Mouse (Mus musculus) embryonic facial prominence, embryonic 12.5 days (tissue): ENCODE results near the gene Plekhh2. TPM values are rescaled to one million over a fixed set of nuclear protein-coding genes. Genes with fewer than 3 reads are reported as not detected.

Source experiments
- ATAC-seq: fragments of 200-750 bp; cut with Nextera tagmentation; 2 replicates; pipeline ENCODE4 v1.8.0; 2017; ENCODE audit not compliant: insufficient number of reproducible peaks, insufficient read depth, low FRiP score, low TSS enrichment
- H3K27ac ChIP-seq: fragments of 300-500 bp; sonication (generic); 2 replicates; pipeline ENCODE4 v1.5.1; 2016; ENCODE audit warnings: mild to moderate bottlenecking
- H3K27me3 ChIP-seq: fragments of 300-500 bp; sonication (generic); 2 replicates; pipeline ENCODE4 v1.6.1; 2016; ENCODE audit warnings: mild to moderate bottlenecking, moderate library complexity
- H3K36me3 ChIP-seq: fragments of 300-500 bp; sonication (generic); 2 replicates; pipeline ENCODE4 v1.6.1; 2016; ENCODE audit warnings: mild to moderate bottlenecking
- H3K4me1 ChIP-seq: fragments of 300-500 bp; sonication (generic); 2 replicates; pipeline ENCODE4 v1.6.1; 2016
- H3K4me2 ChIP-seq: fragments of 300-500 bp; sonication (generic); replicated peaks from 2 replicates; pipeline ENCODE4 v1.6.1; 2016; ENCODE audit warnings: mild to moderate bottlenecking, moderate library complexity
- H3K4me3 ChIP-seq: fragments of 300-500 bp; sonication (generic); 2 replicates; pipeline ENCODE4 v1.5.1; 2016; ENCODE audit warnings: mild to moderate bottlenecking
- H3K9ac ChIP-seq: fragments of 300-500 bp; sonication (generic); 2 replicates; pipeline ENCODE4 v1.6.1; 2016; ENCODE audit warnings: mild to moderate bottlenecking, moderate library complexity
- H3K9me3 ChIP-seq: fragments of 300-500 bp; sonication (generic); 2 replicates; pipeline ENCODE4 v1.6.1; 2016; ENCODE audit warnings: mild to moderate bottlenecking, moderate library complexity
- WGBS: fragments of 180-500 bp; shearing (Covaris S2); methylation state at CpG from one replicate; pipeline ENCODE4 v1.1.7; 2016; 5-methylcytosine and 5-hydroxymethylcytosine counted together
- polyA plus RNA-seq: library from polyadenylated mRNA; unstranded; fragments of >200 nt; fragmentation: Nextera tagmentation; extraction: Ambion mirVana; gene quantifications from 2 replicates; pipeline ENCODE4 v1.2.1, GENCODE M21; 2016

The Plekhh2 gene
- polyA plus RNA-seq, 1 experiment from 2014 or later: 7.7 TPM

DNA sequence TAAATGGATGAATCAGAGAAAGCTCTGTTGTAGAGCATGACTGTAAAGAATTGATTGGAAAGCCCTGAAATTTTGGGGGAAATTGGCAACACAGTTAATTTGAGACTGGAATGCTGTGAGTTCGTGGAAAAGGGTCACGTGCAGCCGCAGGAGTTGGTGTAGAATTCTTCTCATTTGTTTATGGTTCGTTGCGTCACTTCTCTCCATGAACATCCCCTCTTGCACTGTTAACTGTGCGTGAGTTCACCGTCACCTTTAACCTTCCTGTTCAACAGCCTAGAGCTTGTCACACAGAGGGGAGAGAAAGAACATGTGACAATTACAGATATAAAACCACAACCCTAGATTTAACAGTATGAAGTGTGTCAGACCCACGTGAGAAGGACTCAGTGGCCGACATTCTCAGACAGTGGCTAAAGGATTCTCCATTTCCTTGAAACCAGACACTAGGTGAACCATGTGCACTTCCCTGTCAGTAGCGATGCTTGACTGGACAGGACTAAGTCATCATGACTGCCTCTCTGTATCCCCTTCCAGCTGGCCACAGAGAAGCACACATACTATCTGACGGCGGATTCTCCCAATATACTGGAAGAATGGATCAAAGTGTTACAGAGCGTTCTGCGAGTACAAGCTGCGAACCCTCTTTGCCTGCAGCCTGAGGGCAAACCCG lies 65.1 kb downstream of the Plekhh2 start:
- 54% methylated on average over 16 of the region's 16 CpGs for WGBS
- 0 out of 2 replicates have a peak, but pooled peaks cover 4% of the 10 kb centered on the region for H3K36me3 ChIP-seq

DNA sequence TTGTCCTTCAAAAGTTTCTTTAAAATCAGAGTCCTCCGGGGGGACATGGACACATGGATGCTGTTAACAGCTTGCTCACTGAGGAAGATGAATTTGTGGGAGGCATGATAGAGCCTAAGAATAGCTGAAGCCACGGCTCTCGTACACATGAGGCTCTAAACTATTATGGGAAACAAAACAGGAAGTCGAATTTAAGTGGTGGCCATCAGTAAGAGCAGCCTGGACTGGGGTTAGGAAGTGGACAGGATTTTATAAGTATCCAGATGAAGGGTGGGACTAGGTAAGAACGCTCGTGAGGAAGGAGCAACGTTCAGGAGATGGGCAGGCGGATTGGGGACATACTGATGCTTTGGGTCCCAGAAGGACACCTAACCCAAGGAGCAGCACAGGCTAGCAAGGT lies 67.6 kb downstream of the Plekhh2 start:
- no peak for ATAC-seq
- 74% methylated on average over 8 of the region's 8 CpGs for WGBS
- H3K27me3 ChIP-seq: no peaks in the 10 kb centered on the region
- peaks cover 12% of the 10 kb centered on the region; the same call in 1 of the 2 replicates for H3K4me1 ChIP-seq
- no peak overlapping the region for H3K4me2 ChIP-seq
- no peak overlapping the region for H3K4me3 ChIP-seq
- H3K27ac ChIP-seq: no peak overlapping the region
- H3K9me3 ChIP-seq: no peaks in the 10 kb centered on the region
- 0 out of 2 replicates have a peak, but pooled peaks cover 4% of the 10 kb centered on the region for H3K36me3 ChIP-seq
- H3K9ac ChIP-seq: no peak overlapping the region

More for the DNA sequence above, 65.1 kb downstream of the Plekhh2 start:
- no peak for ATAC-seq
- H3K4me1 ChIP-seq: peaks cover 7% of the 10 kb centered on the region; the same call in 1 of the 2 replicates
- no peaks in the 10 kb centered on the region for H3K27me3 ChIP-seq
- no peak overlapping the region for H3K9ac ChIP-seq
- no peak overlapping the region for H3K4me2 ChIP-seq
- no peaks in the 10 kb centered on the region for H3K9me3 ChIP-seq
- no peak overlapping the region for H3K27ac ChIP-seq
- H3K4me3 ChIP-seq: no peak overlapping the region

GRCm38 (mm10) chr17:84579817-84580216 lies 68.1 kb downstream of the Plekhh2 start:
- ATAC-seq: no peak
- H3K4me2 ChIP-seq: no peak overlapping the region
- peaks cover 12% of the 10 kb centered on the region; the same call in 1 of the 2 replicates for H3K4me1 ChIP-seq
- WGBS: 83% methylated on average over 10 of the region's 10 CpGs
- H3K27ac ChIP-seq: no peak overlapping the region
- no peaks in the 10 kb centered on the region for H3K27me3 ChIP-seq
- no peak overlapping the region for H3K9ac ChIP-seq
- no peak overlapping the region for H3K4me3 ChIP-seq
- no peaks in the 10 kb centered on the region for H3K9me3 ChIP-seq
- H3K36me3 ChIP-seq: 0 out of 2 replicates have a peak, but pooled peaks cover 4% of the 10 kb centered on the region

- no peak for ATAC-seq
- WGBS: 39% methylated on average over 8 of the region's 8 CpGs
- no peaks in the 10 kb centered on the region for H3K9me3 ChIP-seq
- H3K4me2 ChIP-seq: no peak overlapping the region
- H3K9ac ChIP-seq: no peak overlapping the region
- H3K36me3 ChIP-seq: 0 out of 2 replicates have a peak, but pooled peaks cover 4% of the 10 kb centered on the region
- H3K4me1 ChIP-seq: peaks cover 12% of the 10 kb centered on the region; the same call in 1 of the 2 replicates
- no peaks in the 10 kb centered on the region for H3K27me3 ChIP-seq
- no peak overlapping the region for H3K27ac ChIP-seq
- no peak overlapping the region for H3K4me3 ChIP-seq
These were observed 69.1 kb downstream of the Plekhh2 start for GRCm38 (mm10) chr17:84580821-84581220.

GRCm38 (mm10) chr17:84581740-84582414 lies 70.2 kb downstream of the Plekhh2 start:
- Histone ChIP-seq H3K4me1 (peaks cover 12% of the 10 kb centered on the region; the same call in 1 of the 2 replicates), H3K9ac (no peak overlapping the region), H3K4me2 (no peak overlapping the region), H3K4me3 (no peak overlapping the region), H3K27ac (no peak overlapping the region), H3K27me3 (no peaks in the 10 kb centered on the region), H3K9me3 (no peaks in the 10 kb centered on the region), H3K36me3 (0 out of 2 replicates have a peak, but pooled peaks cover 4% of the 10 kb centered on the region)
- ATAC-seq: no peak
- WGBS: 56% methylated on average over 8 of the region's 8 CpGs

DNA sequence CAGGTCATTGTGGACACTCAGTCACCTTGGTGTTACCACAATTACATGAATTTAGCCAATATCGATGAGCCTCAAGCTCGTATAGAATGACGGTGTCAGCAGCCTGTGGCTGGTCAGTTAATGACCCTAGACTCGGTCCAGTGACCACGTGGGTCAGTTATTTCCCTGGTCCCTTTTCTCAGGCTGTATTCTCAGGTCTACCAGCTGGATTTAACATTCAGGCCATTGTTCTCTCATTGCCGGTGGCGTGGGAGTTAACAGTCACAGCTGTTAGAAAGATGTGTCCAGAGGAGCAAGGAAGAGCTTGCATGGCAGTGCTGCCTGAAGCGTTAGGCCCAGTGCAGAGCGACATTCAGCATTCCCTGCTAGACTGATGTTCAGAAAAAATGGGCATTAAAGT lies 72.4 kb downstream of the Plekhh2 start:
- WGBS: 51% methylated on average over 9 of the region's 9 CpGs

DNA sequence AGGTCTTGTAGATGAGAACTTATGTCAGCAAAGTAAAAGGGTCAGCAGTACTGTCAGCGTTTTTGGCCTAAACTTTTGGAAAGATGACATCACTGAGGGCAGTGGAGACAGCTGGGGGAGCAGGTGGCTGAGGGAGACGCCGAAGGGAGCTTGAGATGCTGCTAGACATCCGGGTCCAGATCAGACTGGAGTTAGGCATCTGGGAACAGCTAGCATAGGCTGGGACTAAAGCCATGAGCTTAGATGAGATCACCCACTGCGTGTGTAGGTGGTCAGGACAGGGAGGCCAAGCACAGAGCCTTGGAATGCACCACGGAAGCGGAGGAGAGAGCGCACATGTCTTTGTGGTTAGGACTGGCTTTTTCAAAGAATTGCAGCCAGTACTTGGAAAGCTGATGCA lies 73.4 kb downstream of the Plekhh2 start:
- Histone ChIP-seq H3K27ac (no peak overlapping the region), H3K9me3 (no peaks in the 10 kb centered on the region), H3K27me3 (no peaks in the 10 kb centered on the region), H3K4me3 (no peak overlapping the region), H3K36me3 (peaks cover 10% of the 10 kb centered on the region), H3K4me1 (peaks cover 12% of the 10 kb centered on the region; the same call in 1 of the 2 replicates), H3K9ac (no peak overlapping the region), H3K4me2 (no peak overlapping the region)
- ATAC-seq: no peak
- 65% methylated on average over 8 of the region's 8 CpGs for WGBS

More for the DNA sequence above, 72.4 kb downstream of the Plekhh2 start:
- Histone ChIP-seq H3K9me3 (no peaks in the 10 kb centered on the region), H3K4me3 (no peak overlapping the region), H3K4me2 (no peak overlapping the region), H3K27ac (no peak overlapping the region), H3K27me3 (no peaks in the 10 kb centered on the region), H3K36me3 (0 out of 2 replicates have a peak, but pooled peaks cover 2% of the 10 kb centered on the region), H3K9ac (no peak overlapping the region), H3K4me1 (peaks cover 12% of the 10 kb centered on the region; the same call in 1 of the 2 replicates)
- no peak for ATAC-seq

DNA sequence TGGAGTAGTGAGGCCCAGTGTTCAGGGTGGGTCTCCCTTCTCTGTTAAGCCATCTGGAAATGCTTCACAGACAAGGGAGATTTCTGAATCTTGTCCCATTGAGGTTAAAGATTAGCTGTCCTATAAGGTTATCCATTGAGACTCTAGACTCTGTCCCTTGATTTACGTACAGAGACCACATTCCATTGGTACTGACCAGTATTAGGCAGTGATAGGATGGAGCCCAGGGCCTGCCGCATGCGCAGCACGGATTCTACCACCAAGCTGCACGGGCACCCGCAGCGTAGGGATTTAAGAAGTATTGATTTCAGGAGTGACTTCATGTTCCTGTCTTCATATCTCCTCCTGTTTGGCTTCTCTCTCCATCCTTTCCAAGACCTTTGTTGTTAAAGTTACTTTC lies 78.4 kb downstream of the Plekhh2 start:
- H3K9me3 ChIP-seq: no peaks in the 10 kb centered on the region
- H3K9ac ChIP-seq: no peak overlapping the region
- H3K4me1 ChIP-seq: no peaks in the 10 kb centered on the region
- ATAC-seq: no peak
- H3K27me3 ChIP-seq: no peaks in the 10 kb centered on the region
- no peak overlapping the region for H3K27ac ChIP-seq
- H3K36me3 ChIP-seq: peaks cover 29% of the 10 kb centered on the region
- no peak overlapping the region for H3K4me2 ChIP-seq
- 95% methylated on average over 7 of the region's 7 CpGs for WGBS
- no peak overlapping the region for H3K4me3 ChIP-seq

GRCm38 (mm10) chr17:84591431-84592150 lies 79.9 kb downstream of the Plekhh2 start:
- H3K9ac ChIP-seq: no peak overlapping the region
- no peak overlapping the region for H3K4me3 ChIP-seq
- H3K27me3 ChIP-seq: no peaks in the 10 kb centered on the region
- H3K4me1 ChIP-seq: no peaks in the 10 kb centered on the region
- H3K9me3 ChIP-seq: no peaks in the 10 kb centered on the region
- WGBS: 89% methylated on average over 16 of the region's 16 CpGs
- H3K36me3 ChIP-seq: peaks cover 31% of the 10 kb centered on the region
- H3K4me2 ChIP-seq: no peak overlapping the region
- no peak for ATAC-seq
- no peak overlapping the region for H3K27ac ChIP-seq

GRCm38 (mm10) chr17:84596015-84596441 lies 84.3 kb downstream of the Plekhh2 start:
- Histone ChIP-seq H3K36me3 (peaks cover 16% of the 10 kb centered on the region), H3K4me1 (peaks cover 13% of the 10 kb centered on the region), H3K27me3 (no peaks in the 10 kb centered on the region), H3K9ac (no peak overlapping the region), H3K4me3 (no peak overlapping the region), H3K27ac (peak overlapping the region; percentile 26; the same call in 1 of the 2 replicates), H3K4me2 (no peak overlapping the region), H3K9me3 (no peaks in the 10 kb centered on the region)
- WGBS: 47% methylated on average over 10 of the region's 10 CpGs
- ATAC-seq: no peak

GRCm38 (mm10) chr17:84596501-84596900 lies 84.8 kb downstream of the Plekhh2 start:
- no peak overlapping the region for H3K4me3 ChIP-seq
- H3K4me2 ChIP-seq: no peak overlapping the region
- peak overlapping the region; percentile 26; the same call in 1 of the 2 replicates for H3K27ac ChIP-seq
- H3K9ac ChIP-seq: no peak overlapping the region
- H3K9me3 ChIP-seq: no peaks in the 10 kb centered on the region
- H3K36me3 ChIP-seq: peaks cover 16% of the 10 kb centered on the region
- H3K27me3 ChIP-seq: no peaks in the 10 kb centered on the region
- 59% methylated on average over 7 of the region's 7 CpGs for WGBS
- no peak for ATAC-seq
- H3K4me1 ChIP-seq: peaks cover 13% of the 10 kb centered on the region
